ENCODE assay signal across 8 mouse cellular contexts in the genomic region with DNA sequence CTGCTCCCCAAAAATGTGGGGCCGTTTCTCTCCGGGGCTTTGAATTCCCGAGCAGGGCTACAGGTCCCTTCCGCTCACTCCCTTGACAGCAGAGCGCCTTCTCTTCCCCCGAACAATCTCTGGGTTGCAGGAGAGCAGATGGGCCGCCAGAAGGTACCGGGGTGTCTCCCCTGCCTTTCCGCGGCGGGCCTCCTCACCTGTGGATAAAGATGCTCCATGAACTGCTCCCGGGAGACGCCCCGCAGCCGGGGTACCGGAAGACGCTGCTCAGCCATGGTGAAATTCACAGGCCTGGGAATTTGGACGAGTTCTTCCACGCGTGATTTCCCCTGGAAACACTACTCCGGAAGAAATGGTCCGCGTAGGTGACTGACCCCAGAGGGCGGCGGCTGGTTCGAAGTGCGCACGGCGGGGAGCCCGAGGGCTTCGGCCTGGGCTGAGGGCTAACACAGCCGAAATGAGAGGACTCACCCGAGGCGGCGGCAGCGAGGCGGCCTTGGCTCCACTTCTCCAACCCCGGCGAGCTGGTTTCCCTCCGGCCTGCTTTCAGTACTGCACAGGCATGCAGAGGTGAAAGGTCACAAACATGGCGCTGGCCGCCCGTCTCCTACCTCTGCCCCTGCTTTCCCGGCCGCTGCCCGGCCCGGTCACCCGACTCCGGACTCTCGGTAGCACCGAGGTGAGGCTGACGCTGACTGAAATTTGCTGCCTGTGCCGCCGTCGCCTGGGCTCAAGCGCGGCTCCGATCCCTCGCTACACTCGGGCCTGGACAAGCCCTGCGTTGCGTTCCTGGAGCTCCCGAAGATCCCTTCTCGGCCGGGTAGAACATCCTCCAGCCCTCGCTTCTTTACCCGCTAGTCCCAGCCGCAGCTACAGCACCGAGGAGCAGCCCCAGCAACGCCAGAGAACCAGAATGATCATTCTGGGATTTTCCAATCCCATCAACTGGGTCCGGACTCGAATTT. TPM values are rescaled to one million over a fixed set of nuclear protein-coding genes. Genes with fewer than 3 reads are reported as not detected.
DNase-seq lines count a peak whose midpoint lies in the region; ATAC-seq and TF ChIP-seq lines count a peak whose summit lies in the region.

A gene (plus strand): TSS at position 142 of the 965 bp plus-strand sequence.
A gene (minus strand): TSS at position 915 of the 965 bp plus-strand sequence.

- intact Hi-C loops in left cerebral cortex, postnatal 10 days (cut with DNase I): no loop called here

- peak; percentile 88 for DNase-seq in adipocyte (ENCODE audit: low spot score)
- DNase-seq in gastrocnemius, postnatal 10 days: peak; percentile 76
- DNase-seq in left cerebral cortex, postnatal 10 days (ENCODE audit: extremely low spot score in 1 of 2, low spot score in 2 of 2): peak; percentile 77 to 86
- DNase-seq in right cerebral cortex, postnatal 10 days (ENCODE audit: low spot score in 2 of 2): peak; percentile 88 to 89
- DNase-seq in urinary bladder, postnatal 14 days (ENCODE audit: low spot score): peak; percentile 79

- H3K27ac ChIP-seq in cortical plate, adult 2 months (ENCODE audit: insufficient read depth, low read length): peak within 1 kb of the TSS; percentile 97

- TF ChIP-seq POLR2A in cortical plate, adult 2 months (IDR thresholded peaks at IDR 0.05; ENCODE audit: extremely low read depth, insufficient read depth, low read length): peak; percentile 50

- ATAC-seq in inflammation-experienced regulatory T-cells, adult 6 months: peak; percentile 86
- ATAC-seq in megakaryocyte progenitor cell, adult 5-6 weeks (replicated peaks; ENCODE audit: poor library complexity): peak; percentile 94

- peak within 1 kb of the TSS; percentile 98 for H3K4me3 ChIP-seq in cortical plate, adult 2 months (ENCODE audit: insufficient read depth, low read length)

- peaks cover 5% of the 10 kb centered on the region; the same call in 1 of the 2 replicates for H3K4me1 ChIP-seq in cortical plate, adult 2 months (ENCODE audit: control insufficient read depth, insufficient read depth, low read length)

- no peak for TF ChIP-seq CTCF in cortical plate, adult 2 months (IDR thresholded peaks at IDR 0.05; ENCODE audit: extremely low read depth, insufficient read depth, low read length)

RNA-seq across cellular contexts. Expression of the first gene that starts in this region (rescaled TPM):
- 10.2 and 10.6 TPM in 2 replicates for polyA plus RNA-seq in cortical plate, adult 2 months (2012; rRNA removed)
- total RNA-seq in gastrocnemius, postnatal 10 days (2021): 1 to 10 TPM; 8.2 to 9.8 TPM
- polyA plus RNA-seq in inflammation-experienced regulatory T-cells, adult 6 months (2017; shearing (Covaris generic)): 1 to 10 TPM; 7.9 to 8.7 (median 8.4) TPM
- 10 to 100 TPM; 10.7 to 11.0 TPM for total RNA-seq in left cerebral cortex, postnatal 10 days (2021)
- 12.4 and 15.6 TPM in 2 replicates for total RNA-seq in megakaryocyte progenitor cell, adult 5-6 weeks (2015)
- 10.0 and 10.8 TPM in 2 replicates for total RNA-seq in megakaryocyte progenitor cell, adult 5-6 weeks (2017)

RNA-seq across cellular contexts. Expression of the second gene that starts in this region (rescaled TPM):
- polyA plus RNA-seq in cortical plate, adult 2 months (2012; rRNA removed): 31.1 and 33.5 TPM in 2 replicates
- 1 to 10 TPM; 6.0 to 6.9 TPM for total RNA-seq in gastrocnemius, postnatal 10 days (2021)
- 10 to 100 TPM; 21.2 to 28.2 (median 22.6) TPM for polyA plus RNA-seq in inflammation-experienced regulatory T-cells, adult 6 months (2017; shearing (Covaris generic))
- 10 to 100 TPM; 23.3 to 25.0 TPM for total RNA-seq in left cerebral cortex, postnatal 10 days (2021)
- 23.3 and 35.1 TPM in 2 replicates for total RNA-seq in megakaryocyte progenitor cell, adult 5-6 weeks (2015)
- total RNA-seq in megakaryocyte progenitor cell, adult 5-6 weeks (2017): 25.8 and 28.4 TPM in 2 replicates

Comparison
In these comparisons a context has a peak if more than half of its experiments do, and no peak if none do; other contexts are left out.
1. Peak in every context shown above with its lines: DNase-seq, ATAC-seq, H3K4me3 ChIP-seq and H3K27ac ChIP-seq.